Mouse (Mus musculus) 416B (cell line): ENCODE measurements around the gene Colgalt2.
A peak's percentile ranks its signal among the peaks of the same experiment; 100 is the strongest.

Experiments used
- DNase-seq: peaks from one replicate; pipeline ENCODE4 v3.0.0; 2011; ENCODE audit warnings: low read depth

Gene Colgalt2

GRCm38 (mm10) chr1:152536416-152537018 lies 136.9 kb downstream of the Colgalt2 start:
- DNase-seq: no peak

GRCm38 (mm10) chr1:152537186-152537585 lies 137.6 kb downstream of the Colgalt2 start:
- no peak for DNase-seq

GRCm38 (mm10) chr1:152538817-152539216 lies 139.2 kb downstream of the Colgalt2 start:
- DNase-seq: no peak

GRCm38 (mm10) chr1:152540304-152540887 lies 140.8 kb downstream of the Colgalt2 start:
- DNase-seq: peak; percentile 36

- DNase-seq: no peak
Measured at GRCm38 (mm10) chr1:152542747-152543378, 143.2 kb downstream of the Colgalt2 start.

GRCm38 (mm10) chr1:152543449-152544159 lies 144.0 kb downstream of the Colgalt2 start:
- DNase-seq: no peak

GRCm38 (mm10) chr1:152549061-152549738 lies 149.6 kb downstream of the Colgalt2 start:
- DNase-seq: no peak

GRCm38 (mm10) chr1:152550544-152550943 lies 150.9 kb downstream of the Colgalt2 start:
- DNase-seq: no peak

- no peak for DNase-seq
Measured at GRCm38 (mm10) chr1:152550973-152551372, 151.3 kb downstream of the Colgalt2 start.

- no peak for DNase-seq
Measured at GRCm38 (mm10) chr1:152553912-152554547, 154.4 kb downstream of the Colgalt2 start.

- no peak for DNase-seq
Measured at GRCm38 (mm10) chr1:152555944-152556573, 156.4 kb downstream of the Colgalt2 start.

GRCm38 (mm10) chr1:152556576-152557281 lies 157.1 kb downstream of the Colgalt2 start:
- no peak for DNase-seq
